In genomic region chr12:106081748-106082140, GRCm38 (mm10) we compare ENCODE assay signal across 15 mouse cellular contexts.
DNase-seq lines count a peak whose midpoint lies in the region; ATAC-seq lines count a peak whose summit lies in the region.
"Had no signal": no experiment of that assay in that cellular context is flagged by ENCODE, and none has a peak within 500 bp of the region (broad histone marks: within the 10 kb centered on the region; RNA-seq: fewer than 3 reads in every experiment).

No protein-coding gene starts in this region.

- H3K9ac ChIP-seq in hindbrain, embryonic 16.5 days (ENCODE audit: low read depth, low read length): no peak overlapping the region
- H3K9ac ChIP-seq in hindbrain, embryonic 11.5 days (ENCODE audit: low read depth, low read length): no peak overlapping the region
- no peak overlapping the region for H3K9ac ChIP-seq in midbrain, embryonic 14.5 days (replicated peaks; ENCODE audit: low read length)
- H3K9ac ChIP-seq: liver, embryonic 15.5 days had no signal

- H3K27me3 ChIP-seq in hindbrain, embryonic 10.5 days (ENCODE audit: insufficient read depth, poor library complexity, severe bottlenecking): no peaks in the 10 kb centered on the region
- H3K27me3 ChIP-seq in hindbrain, embryonic 16.5 days (replicated peaks; ENCODE audit: control insufficient read depth, insufficient read depth, low read length): no peaks in the 10 kb centered on the region
- H3K27me3 ChIP-seq in forebrain, embryonic 10.5 days (ENCODE audit: poor library complexity, severe bottlenecking): peaks cover 11% of the 10 kb centered on the region; the same call in 1 of the 2 replicates
- no peaks in the 10 kb centered on the region for H3K27me3 ChIP-seq in hindbrain, embryonic 11.5 days (ENCODE audit: control insufficient read depth, insufficient read depth, low read length)
- 0 out of 2 replicates have a peak, but pooled peaks cover 3% of the 10 kb centered on the region for H3K27me3 ChIP-seq in midbrain, embryonic 14.5 days (ENCODE audit: control insufficient read depth, insufficient read depth, low read length)
- H3K27me3 ChIP-seq: liver, embryonic 15.5 days had no signal

- no peaks in the 10 kb centered on the region for H3K36me3 ChIP-seq in hindbrain, embryonic 10.5 days
- H3K36me3 ChIP-seq in hindbrain, embryonic 16.5 days (ENCODE audit: control insufficient read depth, insufficient read depth, low read length): no peaks in the 10 kb centered on the region
- H3K36me3 ChIP-seq in forebrain, embryonic 10.5 days (replicated peaks): peaks cover 11% of the 10 kb centered on the region; the same call in 1 of the 2 replicates
- no peaks in the 10 kb centered on the region for H3K36me3 ChIP-seq in hindbrain, embryonic 11.5 days (ENCODE audit: control insufficient read depth, insufficient read depth, low read length)
- H3K36me3 ChIP-seq in midbrain, embryonic 14.5 days (ENCODE audit: control insufficient read depth, insufficient read depth, low read length): no peaks in the 10 kb centered on the region

- no peak for ATAC-seq in hindbrain, embryonic 16.5 days
- no peak for ATAC-seq in hindbrain, embryonic 11.5 days (ENCODE audit: low FRiP score)
- ATAC-seq in midbrain, embryonic 14.5 days (ENCODE audit: low FRiP score, low TSS enrichment): no peak

- H3K4me3 ChIP-seq in hindbrain, embryonic 10.5 days: no peak overlapping the region
- no peak overlapping the region for H3K4me3 ChIP-seq in hindbrain, embryonic 16.5 days (ENCODE audit: low read length)
- H3K4me3 ChIP-seq in forebrain, embryonic 10.5 days: no peak overlapping the region; the same call in 1 of the 2 replicates
- H3K4me3 ChIP-seq in hindbrain, embryonic 11.5 days (ENCODE audit: low read depth, low read length): no peak overlapping the region
- H3K4me3 ChIP-seq in midbrain, embryonic 14.5 days (replicated peaks; ENCODE audit: low read depth, low read length): no peak overlapping the region
- H3K4me3 ChIP-seq: erythroblast, embryonic 14.5 days; liver, embryonic 15.5 days had no signal

- no peaks in the 10 kb centered on the region for H3K9me3 ChIP-seq in hindbrain, embryonic 10.5 days
- no peaks in the 10 kb centered on the region for H3K9me3 ChIP-seq in hindbrain, embryonic 16.5 days (ENCODE audit: control insufficient read depth, low read length)
- no peaks in the 10 kb centered on the region for H3K9me3 ChIP-seq in forebrain, embryonic 10.5 days
- H3K9me3 ChIP-seq in hindbrain, embryonic 11.5 days (ENCODE audit: control insufficient read depth, low read length): no peaks in the 10 kb centered on the region
- H3K9me3 ChIP-seq in midbrain, embryonic 14.5 days (ENCODE audit: control insufficient read depth, low read length): no peaks in the 10 kb centered on the region
- H3K9me3 ChIP-seq: liver, embryonic 15.5 days had no signal

- 52% methylated on average over 7 of the region's 7 CpGs for WGBS in hindbrain, embryonic 10.5 days
- 36% methylated on average over 7 of the region's 7 CpGs for WGBS in hindbrain, embryonic 16.5 days
- 56% methylated on average over 7 of the region's 7 CpGs for WGBS in forebrain, embryonic 10.5 days
- 53% methylated on average over 7 of the region's 7 CpGs for WGBS in hindbrain, embryonic 11.5 days
- 41% methylated on average over 7 of the region's 7 CpGs for WGBS in midbrain, embryonic 14.5 days

- DNase-seq in hindbrain, embryonic 10.5 days (ENCODE audit: low spot score): peak; percentile 13
- DNase-seq in forebrain, embryonic 10.5 days (ENCODE audit: extremely low spot score, low spot score): no peak
- DNase-seq in hindbrain, embryonic 11.5 days (ENCODE audit: low spot score): peak; percentile 19
- DNase-seq in midbrain, embryonic 14.5 days: peak; percentile 37
- no peak for DNase-seq in cerebellum, postnatal 14 days
- no peak for DNase-seq in urinary bladder, postnatal 10 days (ENCODE audit: low spot score)
- DNase-seq in adrenal gland, postnatal 25 days: no peak
- DNase-seq: adrenal gland, adult 2 months; cerebellum, adult 11 months; kidney, adult 8-10 months; kidney, postnatal 36 days; thymus, adult 2 months had no signal

- peak overlapping the region; percentile 75 for H3K27ac ChIP-seq in hindbrain, embryonic 10.5 days
- no peak overlapping the region for H3K27ac ChIP-seq in hindbrain, embryonic 16.5 days (ENCODE audit: low read depth, low read length)
- H3K27ac ChIP-seq in forebrain, embryonic 10.5 days: peak overlapping the region; percentile 51; the same call in 1 of the 2 replicates
- peak overlapping the region; percentile 52; the same call in 1 of the 2 replicates for H3K27ac ChIP-seq in hindbrain, embryonic 11.5 days (ENCODE audit: low read depth, low read length)
- no peak overlapping the region for H3K27ac ChIP-seq in midbrain, embryonic 14.5 days (replicated peaks; ENCODE audit: low read depth, low read length)
- H3K27ac ChIP-seq: liver, embryonic 15.5 days had no signal

- H3K4me1 ChIP-seq in hindbrain, embryonic 10.5 days (replicated peaks): peaks cover 57% of the 10 kb centered on the region
- peaks cover 25% of the 10 kb centered on the region for H3K4me1 ChIP-seq in hindbrain, embryonic 16.5 days (ENCODE audit: control insufficient read depth, insufficient read depth, low read depth, low read length)
- H3K4me1 ChIP-seq in forebrain, embryonic 10.5 days: peaks cover 51% of the 10 kb centered on the region
- H3K4me1 ChIP-seq in hindbrain, embryonic 11.5 days (replicated peaks; ENCODE audit: control insufficient read depth, insufficient read depth, low read length): peaks cover 13% of the 10 kb centered on the region
- H3K4me1 ChIP-seq in midbrain, embryonic 14.5 days (ENCODE audit: control insufficient read depth, insufficient read depth, low read length): peaks cover 31% of the 10 kb centered on the region
- H3K4me1 ChIP-seq: liver, embryonic 15.5 days had no signal

- H3K4me2 ChIP-seq in hindbrain, embryonic 16.5 days (ENCODE audit: low read length): no peak overlapping the region
- H3K4me2 ChIP-seq in hindbrain, embryonic 11.5 days (replicated peaks; ENCODE audit: low read depth, low read length): no peak overlapping the region
- H3K4me2 ChIP-seq in midbrain, embryonic 14.5 days (ENCODE audit: low read length): peak overlapping the region; percentile 52
- H3K4me2 ChIP-seq: liver, embryonic 15.5 days had no signal

Comparison
In these comparisons a context has a peak if more than half of its experiments do, and no peak if none do; other contexts are left out.
1. H3K27ac ChIP-seq: peak in hindbrain, embryonic 10.5 days (single experiment), forebrain, embryonic 10.5 days (single experiment) and hindbrain, embryonic 11.5 days (single experiment); none in hindbrain, embryonic 16.5 days (single experiment) and midbrain, embryonic 14.5 days (single experiment).
2. DNase-seq: peak in hindbrain, embryonic 10.5 days (single experiment), hindbrain, embryonic 11.5 days (single experiment) and midbrain, embryonic 14.5 days (single experiment); none in forebrain, embryonic 10.5 days (single experiment), cerebellum, postnatal 14 days (0 of 2), urinary bladder, postnatal 10 days (single experiment) and adrenal gland, postnatal 25 days (single experiment).